Mouse (Mus musculus) embryonic facial prominence, embryonic 12.5 days (tissue): Measurements from ENCODE around the gene Cdh13. TPM values are rescaled to one million over a fixed set of nuclear protein-coding genes. Genes with fewer than 3 reads are reported as not detected.
"Not testable (repeated sequence)": the region's sequence is repeated elsewhere in the genome, so short reads cannot be mapped to it uniquely, and the experiment has no call there.

Experiments
- ATAC-seq: fragments of 200-750 bp; cut with Nextera tagmentation; 2 replicates; pipeline ENCODE4 v1.8.0; 2017; ENCODE audit not compliant: insufficient number of reproducible peaks, insufficient read depth, low FRiP score, low TSS enrichment
- H3K27ac ChIP-seq: fragments of 300-500 bp; sonication (generic); 2 replicates; pipeline ENCODE4 v1.5.1; 2016; ENCODE audit warnings: mild to moderate bottlenecking
- H3K27me3 ChIP-seq: fragments of 300-500 bp; sonication (generic); 2 replicates; pipeline ENCODE4 v1.6.1; 2016; ENCODE audit warnings: mild to moderate bottlenecking, moderate library complexity
- H3K36me3 ChIP-seq: fragments of 300-500 bp; sonication (generic); 2 replicates; pipeline ENCODE4 v1.6.1; 2016; ENCODE audit warnings: mild to moderate bottlenecking
- H3K4me1 ChIP-seq: fragments of 300-500 bp; sonication (generic); 2 replicates; pipeline ENCODE4 v1.6.1; 2016
- H3K4me2 ChIP-seq: fragments of 300-500 bp; sonication (generic); replicated peaks from 2 replicates; pipeline ENCODE4 v1.6.1; 2016; ENCODE audit warnings: mild to moderate bottlenecking, moderate library complexity
- H3K4me3 ChIP-seq: fragments of 300-500 bp; sonication (generic); 2 replicates; pipeline ENCODE4 v1.5.1; 2016; ENCODE audit warnings: mild to moderate bottlenecking
- H3K9ac ChIP-seq: fragments of 300-500 bp; sonication (generic); 2 replicates; pipeline ENCODE4 v1.6.1; 2016; ENCODE audit warnings: mild to moderate bottlenecking, moderate library complexity
- H3K9me3 ChIP-seq: fragments of 300-500 bp; sonication (generic); 2 replicates; pipeline ENCODE4 v1.6.1; 2016; ENCODE audit warnings: mild to moderate bottlenecking, moderate library complexity
- WGBS: fragments of 180-500 bp; shearing (Covaris S2); methylation state at CpG from one replicate; pipeline ENCODE4 v1.1.7; 2016; 5-methylcytosine and 5-hydroxymethylcytosine counted together
- polyA plus RNA-seq: library from polyadenylated mRNA; unstranded; fragments of >200 nt; fragmentation: Nextera tagmentation; extraction: Ambion mirVana; gene quantifications from 2 replicates; pipeline ENCODE4 v1.2.1, GENCODE M21; 2016

The Cdh13 gene
- polyA plus RNA-seq, 1 experiment from 2014 or later: 10.6 TPM

GRCm38 (mm10) chr8:119295477-119295876 is 1011.9 kb downstream of the Cdh13 start:
- no peaks in the 10 kb centered on the region for H3K36me3 ChIP-seq
- H3K27me3 ChIP-seq: no peaks in the 10 kb centered on the region
- no peak overlapping the region for H3K27ac ChIP-seq
- no peaks in the 10 kb centered on the region for H3K4me1 ChIP-seq
- no peak overlapping the region for H3K4me2 ChIP-seq
- 82% methylated on average over 13 of the region's 13 CpGs for WGBS
- H3K4me3 ChIP-seq: no peak overlapping the region
- H3K9me3 ChIP-seq: no peaks in the 10 kb centered on the region
- H3K9ac ChIP-seq: no peak overlapping the region
- no peak for ATAC-seq

- not testable (repeated sequence) for H3K4me1 ChIP-seq, H3K36me3 ChIP-seq, H3K9me3 ChIP-seq, H3K27ac ChIP-seq, H3K4me2 ChIP-seq, H3K9ac ChIP-seq, H3K27me3 ChIP-seq, ATAC-seq, H3K4me3 ChIP-seq
- WGBS: 26% methylated on average over 3 of the region's 3 CpGs
These were observed 1014.2 kb downstream of the Cdh13 start for GRCm38 (mm10) chr8:119297752-119298151.

GRCm38 (mm10) chr8:119300335-119300734 is 1016.8 kb downstream of the Cdh13 start:
- no peak for ATAC-seq
- 0 out of 2 replicates have a peak, but pooled peaks cover 4% of the 10 kb centered on the region for H3K9me3 ChIP-seq
- WGBS: 84% methylated on average over 5 of the region's 5 CpGs

GRCm38 (mm10) chr8:119304196-119304595 is 1020.7 kb downstream of the Cdh13 start:
- no peak for ATAC-seq

More at GRCm38 (mm10) chr8:119300335-119300734, 1016.8 kb downstream of the Cdh13 start:
- no peaks in the 10 kb centered on the region for H3K27me3 ChIP-seq
- no peaks in the 10 kb centered on the region for H3K36me3 ChIP-seq
- no peak overlapping the region for H3K9ac ChIP-seq
- no peak overlapping the region for H3K4me2 ChIP-seq
- H3K4me3 ChIP-seq: no peak overlapping the region
- H3K27ac ChIP-seq: no peak overlapping the region
- H3K4me1 ChIP-seq: no peaks in the 10 kb centered on the region

GRCm38 (mm10) chr8:119311412-119311811 is 1027.9 kb downstream of the Cdh13 start:
- Histone ChIP-seq H3K4me1 (no peaks in the 10 kb centered on the region), H3K27me3 (no peaks in the 10 kb centered on the region), H3K27ac (no peak overlapping the region), H3K36me3 (no peaks in the 10 kb centered on the region), H3K4me2 (no peak overlapping the region), H3K9me3 (no peaks in the 10 kb centered on the region), H3K9ac (no peak overlapping the region), H3K4me3 (no peak overlapping the region)
- WGBS: 25% methylated on average over 3 of the region's 3 CpGs
- no peak for ATAC-seq

More at GRCm38 (mm10) chr8:119304196-119304595, 1020.7 kb downstream of the Cdh13 start:
- Histone ChIP-seq H3K27me3 (no peaks in the 10 kb centered on the region), H3K36me3 (no peaks in the 10 kb centered on the region), H3K4me1 (no peaks in the 10 kb centered on the region), H3K9ac (no peak overlapping the region), H3K4me2 (no peak overlapping the region), H3K27ac (no peak overlapping the region), H3K9me3 (0 out of 2 replicates have a peak, but pooled peaks cover 4% of the 10 kb centered on the region), H3K4me3 (no peak overlapping the region)
- WGBS: 86% methylated on average over 8 of the region's 8 CpGs

GRCm38 (mm10) chr8:119323215-119323614 is 1039.7 kb downstream of the Cdh13 start:
- H3K27ac ChIP-seq: no peak overlapping the region

GRCm38 (mm10) chr8:119339546-119339945 is 1056.0 kb downstream of the Cdh13 start:
- H3K36me3 ChIP-seq: no peaks in the 10 kb centered on the region
- 64% methylated on average over 4 of the region's 4 CpGs for WGBS

More at GRCm38 (mm10) chr8:119323215-119323614, 1039.7 kb downstream of the Cdh13 start:
- Histone ChIP-seq H3K27me3 (no peaks in the 10 kb centered on the region), H3K4me1 (no peaks in the 10 kb centered on the region), H3K4me3 (no peak overlapping the region), H3K36me3 (no peaks in the 10 kb centered on the region), H3K9me3 (no peaks in the 10 kb centered on the region), H3K4me2 (no peak overlapping the region), H3K9ac (no peak overlapping the region)
- WGBS: 68% methylated on average over 6 of the region's 6 CpGs
- ATAC-seq: no peak

GRCm38 (mm10) chr8:119343606-119344005 is 1060.1 kb downstream of the Cdh13 start:
- 80% methylated on average over 3 of the region's 3 CpGs for WGBS
- peak; percentile 6; the same call in 1 of the 2 replicates for ATAC-seq
- peaks cover 8% of the 10 kb centered on the region for H3K4me1 ChIP-seq
- no peaks in the 10 kb centered on the region for H3K9me3 ChIP-seq
- peak overlapping the region; percentile 95 for H3K4me3 ChIP-seq
- H3K36me3 ChIP-seq: peaks cover 26% of the 10 kb centered on the region
- no peak overlapping the region for H3K9ac ChIP-seq
- H3K27me3 ChIP-seq: no peaks in the 10 kb centered on the region
- H3K27ac ChIP-seq: no peak overlapping the region
- peak overlapping the region; percentile 66 for H3K4me2 ChIP-seq

More at GRCm38 (mm10) chr8:119339546-119339945, 1056.0 kb downstream of the Cdh13 start:
- ATAC-seq: no peak
- no peak overlapping the region for H3K4me2 ChIP-seq
- no peaks in the 10 kb centered on the region; the same call in 1 of the 2 replicates for H3K27me3 ChIP-seq
- no peak overlapping the region for H3K27ac ChIP-seq
- no peaks in the 10 kb centered on the region for H3K4me1 ChIP-seq
- no peak overlapping the region for H3K9ac ChIP-seq
- H3K9me3 ChIP-seq: no peaks in the 10 kb centered on the region
- H3K4me3 ChIP-seq: no peak overlapping the region

- H3K4me3 ChIP-seq: peak within 1 kb of the TSS; percentile 95
- peak; percentile 96 for ATAC-seq
- peak within 1 kb of the TSS; percentile 66 for H3K4me2 ChIP-seq
- no peak within 1 kb of the TSS for H3K27ac ChIP-seq
- 2% methylated on average over 52 of the region's 52 CpGs for WGBS
- H3K9ac ChIP-seq: peak within 1 kb of the TSS; percentile 90
- H3K9me3 ChIP-seq: no peaks in the 10 kb centered on the region
- H3K27me3 ChIP-seq: no peaks in the 10 kb centered on the region
- H3K4me1 ChIP-seq: peaks cover 8% of the 10 kb centered on the region
- peaks cover 33% of the 10 kb centered on the region for H3K36me3 ChIP-seq
These were observed 1060.8 kb downstream of the Cdh13 start, which contains the start of gene Hsbp1 for GRCm38 (mm10) chr8:119344190-119344856. TSS of gene Hsbp1 (plus strand) at chr8:119344488.

- 52% methylated on average over 22 of the region's 22 CpGs for WGBS
- peak overlapping the region; percentile 90 for H3K9ac ChIP-seq
- H3K4me3 ChIP-seq: peak overlapping the region; percentile 95
- no peaks in the 10 kb centered on the region for H3K9me3 ChIP-seq
- H3K4me2 ChIP-seq: peak overlapping the region; percentile 66
- H3K4me1 ChIP-seq: peaks cover 8% of the 10 kb centered on the region
- H3K27ac ChIP-seq: no peak overlapping the region
- peaks cover 38% of the 10 kb centered on the region for H3K36me3 ChIP-seq
- H3K27me3 ChIP-seq: no peaks in the 10 kb centered on the region
- 0 out of 2 replicates have a peak, but pooled peaks have one; percentile 13 for ATAC-seq
These were observed 1061.6 kb downstream of the Cdh13 start for GRCm38 (mm10) chr8:119345029-119345682.

GRCm38 (mm10) chr8:119345683-119346075 is 1062.1 kb downstream of the Cdh13 start:
- no peak overlapping the region for H3K27ac ChIP-seq
- H3K27me3 ChIP-seq: no peaks in the 10 kb centered on the region
- H3K4me2 ChIP-seq: peak overlapping the region; percentile 66
- 0 out of 2 replicates have a peak overlapping the region, but pooled peaks have one; percentile 95 for H3K4me3 ChIP-seq
- ATAC-seq: no peak
- peaks cover 43% of the 10 kb centered on the region for H3K36me3 ChIP-seq
- H3K9me3 ChIP-seq: no peaks in the 10 kb centered on the region
- peaks cover 8% of the 10 kb centered on the region for H3K4me1 ChIP-seq
- H3K9ac ChIP-seq: no peak overlapping the region; the same call in 1 of the 2 replicates
- 82% methylated on average over 15 of the region's 15 CpGs for WGBS

- Histone ChIP-seq H3K4me1 (no peaks in the 10 kb centered on the region), H3K4me3 (no peak overlapping the region), H3K27ac (no peak overlapping the region), H3K9ac (no peak overlapping the region), H3K36me3 (peaks cover 38% of the 10 kb centered on the region), H3K27me3 (no peaks in the 10 kb centered on the region), H3K9me3 (no peaks in the 10 kb centered on the region), H3K4me2 (no peak overlapping the region)
- WGBS: 92% methylated on average over 19 of the region's 19 CpGs
- ATAC-seq: no peak
These were observed 1068.1 kb downstream of the Cdh13 start for GRCm38 (mm10) chr8:119351647-119352046.
